Mouse (Mus musculus): Measurements from ENCODE around the gene Cdh26.

The Cdh26 gene

DNA sequence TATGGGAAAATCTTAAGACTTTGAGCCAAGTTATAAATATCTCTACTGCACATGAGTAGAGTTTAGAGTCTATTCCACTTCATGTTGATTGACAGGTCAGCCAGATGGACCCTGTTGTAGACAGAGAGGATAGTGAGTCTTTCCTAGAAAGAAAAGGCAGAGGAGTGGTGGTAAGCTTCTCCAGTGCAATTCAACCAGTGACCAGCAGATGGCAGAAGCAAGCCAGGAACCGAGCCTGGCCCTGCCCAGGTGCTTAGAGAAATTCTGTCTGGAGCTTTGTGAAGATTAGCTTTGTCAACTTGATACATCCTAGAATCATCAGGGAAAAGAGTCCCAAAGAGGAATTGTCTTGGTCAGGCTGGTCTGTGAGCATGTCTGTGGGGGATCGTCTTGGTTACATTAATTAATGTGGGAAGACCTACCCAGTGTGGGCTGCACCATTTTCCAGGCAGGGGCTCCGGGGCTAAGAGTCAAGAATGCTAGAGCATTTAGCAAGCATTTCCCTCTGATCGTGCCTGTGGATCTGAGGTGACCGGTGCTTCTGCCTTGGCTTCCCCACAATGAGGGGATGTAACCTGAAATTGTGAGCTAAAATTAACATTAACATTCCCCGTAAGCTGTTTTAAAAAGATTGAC is 77.2 kb downstream of the Cdh26 start:
- peak; percentile 37 for DNase-seq (ENCODE audit: inconsistent ontology term)

DNA sequence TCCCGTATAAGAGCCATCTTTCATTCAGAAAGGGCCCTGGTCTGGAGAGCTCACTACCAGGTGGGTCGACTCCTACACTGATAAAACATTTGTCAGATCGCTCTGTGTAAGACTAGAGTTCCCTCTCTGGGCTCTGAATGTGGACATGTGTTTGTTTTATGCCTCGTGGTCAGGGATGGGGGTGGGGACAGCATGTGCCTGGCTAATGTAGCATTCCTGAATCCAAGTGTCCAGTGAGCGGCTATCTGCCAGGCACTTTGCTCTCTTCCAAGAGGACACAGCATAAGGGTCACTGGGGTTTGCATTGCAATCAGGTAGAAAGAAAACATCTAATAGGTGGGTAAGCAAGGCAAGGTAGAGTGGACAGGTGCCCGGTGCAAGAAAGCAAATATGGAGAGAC is 77.9 kb downstream of the Cdh26 start:
- no peak for DNase-seq (ENCODE audit: inconsistent ontology term)

DNA sequence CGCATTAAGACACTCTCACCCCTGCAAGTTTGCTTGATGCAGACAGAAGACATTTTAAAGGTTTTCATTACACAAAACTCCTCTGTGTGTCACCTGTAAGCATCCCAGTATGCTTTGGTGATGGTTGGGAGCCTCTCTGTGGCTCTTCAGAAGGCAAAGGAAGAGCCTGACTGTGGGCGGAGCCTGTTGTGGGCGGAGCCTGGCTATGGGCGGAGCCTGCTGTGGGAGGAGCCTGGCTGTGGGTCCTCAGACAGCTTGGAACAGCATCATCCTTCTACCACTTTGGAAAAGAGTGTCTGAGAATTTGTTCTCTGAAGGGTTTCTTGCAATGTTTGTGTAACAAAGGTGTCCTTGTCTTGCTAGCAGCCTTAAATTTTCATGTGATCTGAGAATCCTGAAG is 82.7 kb downstream of the Cdh26 start:
- DNase-seq (ENCODE audit: inconsistent ontology term): no peak

GRCm38 (mm10) chr2:178513636-178514071 is 83.3 kb downstream of the Cdh26 start:
- DNase-seq (ENCODE audit: inconsistent ontology term): peak; percentile 75

- DNase-seq (ENCODE audit: inconsistent ontology term): no peak
Observed at GRCm38 (mm10) chr2:178516421-178516820, 86.1 kb downstream of the Cdh26 start.

DNA sequence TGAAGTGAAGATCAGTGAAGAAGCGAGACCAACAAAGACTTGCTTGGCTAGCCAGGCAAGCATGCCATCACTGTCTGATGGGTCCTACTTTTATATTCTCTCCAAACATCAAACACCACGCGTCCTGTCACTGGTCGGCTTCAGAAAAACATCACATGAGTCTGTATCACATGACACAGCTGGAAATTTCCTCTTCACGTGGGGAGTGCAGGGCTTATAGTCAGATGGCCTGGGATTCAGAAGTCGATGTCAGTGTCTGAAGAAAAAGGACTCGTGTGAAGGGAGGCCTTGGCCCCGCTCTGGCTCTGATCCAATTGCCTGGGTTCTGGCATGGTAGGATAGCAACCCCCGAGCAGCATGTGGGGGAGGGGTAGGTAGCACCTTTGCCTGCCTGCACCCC is 86.6 kb downstream of the Cdh26 start:
- no peak for DNase-seq (ENCODE audit: inconsistent ontology term)

DNA sequence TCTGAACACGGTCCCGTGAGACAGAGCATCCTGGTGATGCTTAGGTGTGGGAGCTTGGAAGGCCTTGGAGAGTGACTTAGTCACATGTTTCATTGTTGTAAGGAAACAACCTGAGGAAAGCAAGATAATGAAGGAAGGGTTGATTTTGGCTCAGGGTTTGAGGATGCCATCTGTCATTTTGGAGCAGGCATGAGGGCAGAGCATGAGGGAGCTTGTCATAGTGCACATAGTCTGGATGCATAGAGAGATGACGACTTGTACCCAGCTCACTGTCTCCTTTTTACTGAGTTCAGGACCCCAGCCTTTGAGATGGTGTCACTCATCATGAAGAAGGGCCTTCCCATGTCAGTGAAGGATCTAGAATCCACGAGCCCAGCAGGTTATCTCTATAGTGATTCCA is 89.0 kb downstream of the Cdh26 start:
- no peak for DNase-seq (ENCODE audit: inconsistent ontology term)

- DNase-seq (ENCODE audit: inconsistent ontology term): no peak
Observed at GRCm38 (mm10) chr2:178520216-178520615, 89.9 kb downstream of the Cdh26 start.

DNA sequence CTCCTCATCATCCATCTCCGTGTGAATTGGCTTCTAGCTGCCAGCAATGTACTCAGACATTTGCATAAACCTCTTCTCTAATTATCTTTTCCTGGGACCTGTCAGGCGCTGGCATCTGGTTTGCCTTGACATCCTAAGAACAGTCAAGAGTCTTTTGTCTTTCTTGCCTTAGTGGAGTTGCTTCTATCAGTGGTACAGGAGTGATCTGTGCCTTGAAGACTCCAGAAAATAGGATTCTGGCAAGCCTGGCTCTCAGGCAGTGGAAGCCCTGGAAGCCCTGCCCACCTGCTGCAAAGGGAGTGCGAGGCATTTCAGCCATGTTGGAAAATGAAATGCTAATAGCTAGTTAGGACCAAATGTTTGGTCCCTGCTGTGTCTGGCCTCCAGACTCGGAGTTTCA is 92.0 kb downstream of the Cdh26 start:
- no peak for DNase-seq (ENCODE audit: inconsistent ontology term)

DNA sequence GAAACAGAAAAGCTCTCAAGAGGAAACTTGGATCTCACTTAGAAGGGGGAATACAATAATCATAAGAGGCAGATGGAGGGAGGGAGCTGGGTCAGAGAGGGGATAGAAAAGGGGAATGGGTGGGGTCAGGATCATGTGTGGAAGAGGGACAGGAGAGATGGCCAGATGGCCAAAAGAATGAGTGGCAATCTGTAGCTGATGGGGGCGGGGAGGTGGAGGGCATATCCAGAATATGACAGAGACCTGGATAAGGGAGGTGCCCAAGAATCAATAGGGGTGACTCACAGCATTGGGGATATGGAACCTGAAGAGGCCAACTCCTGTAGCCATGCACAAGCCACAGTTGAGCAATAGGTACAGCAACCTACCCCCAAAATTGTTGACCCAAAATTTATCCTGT is 92.5 kb downstream of the Cdh26 start:
- DNase-seq (ENCODE audit: inconsistent ontology term): no peak

GRCm38 (mm10) chr2:178526776-178527175 is 96.4 kb downstream of the Cdh26 start:
- DNase-seq (ENCODE audit: inconsistent ontology term): no peak

DNA sequence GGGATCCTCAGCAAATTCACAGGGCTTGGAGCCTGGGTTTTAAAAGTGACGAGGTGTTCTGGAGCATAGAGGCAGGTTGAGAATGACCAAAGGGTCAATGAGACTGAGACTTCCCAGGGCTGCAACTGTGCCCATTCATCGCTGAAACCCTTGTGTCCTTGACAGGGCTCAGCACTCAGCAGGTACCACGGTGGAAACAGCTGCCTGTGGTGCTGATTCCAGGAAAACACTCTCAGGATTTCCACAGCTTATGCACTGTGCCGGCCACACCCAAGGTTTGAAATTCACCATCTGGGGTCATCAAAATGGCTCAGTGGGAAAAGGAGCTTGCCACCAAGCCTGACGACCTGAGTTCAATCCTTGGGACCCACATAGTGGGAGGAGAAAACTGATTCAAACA is 100.9 kb downstream of the Cdh26 start:
- DNase-seq (ENCODE audit: inconsistent ontology term): no peak

DNA sequence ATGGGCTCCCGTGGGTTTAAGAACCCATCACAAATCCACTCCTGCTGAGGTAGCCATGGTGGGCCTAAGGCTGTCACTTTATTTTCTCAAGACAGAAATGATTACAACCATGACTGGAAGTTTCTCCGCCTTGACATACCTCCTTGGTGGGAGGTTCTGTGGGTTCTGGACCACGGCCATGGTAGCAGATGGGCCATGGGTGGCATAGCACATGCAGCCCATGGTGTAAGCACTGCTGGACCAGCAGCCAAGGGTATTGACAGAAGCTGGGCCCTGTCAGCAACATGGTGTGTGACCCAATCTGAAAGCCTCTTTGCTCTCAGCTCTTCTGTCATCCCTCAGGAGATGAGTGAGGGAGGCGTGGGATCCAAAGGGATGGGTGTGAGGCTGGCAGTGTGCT is 106.2 kb downstream of the Cdh26 start:
- no peak for DNase-seq (ENCODE audit: inconsistent ontology term)

All from Muller cell, postnatal 12 days (primary cell).